Mouse (Mus musculus): ENCODE results near the gene Sac3d1.

GRCm38 (mm10) chr19:6094119-6094518 is 24.3 kb downstream of the Sac3d1 start, which contains the start of gene AC131692.1:
- TF ChIP-seq POLR2A (IDR thresholded peaks at IDR 0.05; ENCODE audit: insufficient read depth, low read depth, low read length) (no peak), CTCF (IDR thresholded peaks at IDR 0.05; ENCODE audit: insufficient read depth, low read depth, low read length) (no peak)

Measured in olfactory bulb, adult 2 months (tissue).